Mouse (Mus musculus): ENCODE data around the gene Gm10778. TPM values are rescaled to one million over a fixed set of nuclear protein-coding genes. Genes with fewer than 3 reads are reported as not detected.

The Gm10778 gene
- polyA plus RNA-seq, 1 experiment from 2014 or later, result 5.0 TPM

DNA sequence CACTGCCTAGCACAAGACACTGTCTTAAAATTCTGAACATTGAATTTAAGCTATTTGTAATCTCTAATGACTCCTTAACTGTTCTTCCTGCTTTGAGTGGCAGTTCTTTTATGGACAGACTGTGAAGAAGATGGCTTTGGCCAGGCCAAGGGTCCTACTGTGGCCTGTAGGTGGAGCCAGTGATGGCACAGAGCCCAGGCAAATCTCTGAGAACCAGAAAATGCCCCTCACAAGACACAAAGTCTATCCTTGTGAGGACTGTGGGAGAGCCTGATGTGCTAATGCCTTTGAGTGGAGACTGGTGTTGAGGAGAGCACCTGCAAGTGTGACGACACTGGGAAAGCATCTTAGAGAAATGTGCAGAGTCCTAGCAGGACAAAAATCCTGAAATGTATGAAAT is 40.6 kb upstream of the Gm10778 start:
- no peaks in the 10 kb centered on the region for H3K36me3 ChIP-seq
- peaks cover 5% of the 10 kb centered on the region; the same call in 1 of the 2 replicates for H3K9me3 ChIP-seq (replicated peaks)
- WGBS, result 93% methylated on average over 1 of the region's 1 CpGs
- no peak overlapping the region for H3K4me3 ChIP-seq (replicated peaks)
- H3K27me3 ChIP-seq, result no peaks in the 10 kb centered on the region
- H3K4me1 ChIP-seq, result peaks cover 25% of the 10 kb centered on the region
- no peak for ATAC-seq (replicated peaks; ENCODE audit: low FRiP score)
- no peak overlapping the region for H3K4me2 ChIP-seq
- H3K27ac ChIP-seq, result no peak overlapping the region
- H3K9ac ChIP-seq, result no peak overlapping the region

DNA sequence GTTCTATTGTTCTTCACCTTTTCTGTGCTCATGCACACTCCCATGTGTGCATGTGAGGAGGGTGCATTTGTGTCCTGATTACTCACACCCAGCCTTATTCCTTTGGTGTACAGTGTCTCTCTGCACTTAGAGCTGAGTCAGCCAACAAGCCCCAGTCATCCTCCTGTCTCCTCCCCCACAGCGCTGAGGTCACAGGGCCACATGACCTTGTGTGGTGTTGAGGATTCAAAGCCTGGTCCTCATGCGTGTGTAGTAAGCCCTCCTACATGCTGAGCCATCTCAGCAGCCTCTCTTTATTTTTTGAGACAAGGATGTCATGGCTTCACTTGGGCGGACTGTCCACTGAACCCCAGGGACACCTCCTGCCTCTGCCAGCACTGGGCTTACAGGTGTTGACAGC is 36.1 kb upstream of the Gm10778 start:
- H3K9ac ChIP-seq, result no peak overlapping the region
- 61% methylated on average over 3 of the region's 3 CpGs for WGBS
- no peak overlapping the region for H3K27ac ChIP-seq
- peaks cover 5% of the 10 kb centered on the region; the same call in 1 of the 2 replicates for H3K9me3 ChIP-seq (replicated peaks)
- no peak overlapping the region for H3K4me2 ChIP-seq
- H3K36me3 ChIP-seq, result no peaks in the 10 kb centered on the region
- H3K4me1 ChIP-seq, result peaks cover 5% of the 10 kb centered on the region; the same call in 1 of the 2 replicates
- ATAC-seq (replicated peaks; ENCODE audit: low FRiP score), result no peak
- H3K27me3 ChIP-seq, result no peaks in the 10 kb centered on the region
- H3K4me3 ChIP-seq (replicated peaks), result no peak overlapping the region

DNA sequence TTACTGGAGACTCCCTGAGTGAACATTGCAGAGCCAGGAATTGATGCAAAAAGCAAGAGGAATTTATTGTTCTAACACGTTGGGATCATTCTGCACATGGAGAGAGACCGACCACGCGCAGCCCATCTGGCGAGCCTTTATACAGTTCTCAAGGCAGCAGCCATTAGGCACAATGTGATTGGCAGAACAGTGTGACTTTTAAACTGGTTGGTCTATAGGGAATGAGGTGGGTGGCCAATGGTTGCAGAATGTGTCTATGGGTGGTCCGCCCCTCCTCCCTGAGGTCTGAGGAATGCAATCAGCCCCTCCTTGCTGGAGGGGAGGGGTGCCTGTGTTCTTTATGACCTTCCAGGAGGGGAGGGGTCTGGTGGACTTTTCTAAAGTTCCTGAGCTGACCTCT is 33.4 kb upstream of the Gm10778 start:
- Histone ChIP-seq H3K9me3 (replicated peaks) (peaks cover 5% of the 10 kb centered on the region; the same call in 1 of the 2 replicates), H3K4me3 (replicated peaks) (no peak overlapping the region), H3K4me2 (no peak overlapping the region), H3K9ac (no peak overlapping the region), H3K27ac (0 out of 2 replicates have a peak overlapping the region, but pooled peaks have one; percentile 39), H3K36me3 (no peaks in the 10 kb centered on the region), H3K4me1 (peaks cover 5% of the 10 kb centered on the region; the same call in 1 of the 2 replicates), H3K27me3 (no peaks in the 10 kb centered on the region)
- peak; percentile 63; the same call in 1 of the 2 replicates for ATAC-seq (replicated peaks; ENCODE audit: low FRiP score)
- 32% methylated on average over 6 of the region's 6 CpGs for WGBS

DNA sequence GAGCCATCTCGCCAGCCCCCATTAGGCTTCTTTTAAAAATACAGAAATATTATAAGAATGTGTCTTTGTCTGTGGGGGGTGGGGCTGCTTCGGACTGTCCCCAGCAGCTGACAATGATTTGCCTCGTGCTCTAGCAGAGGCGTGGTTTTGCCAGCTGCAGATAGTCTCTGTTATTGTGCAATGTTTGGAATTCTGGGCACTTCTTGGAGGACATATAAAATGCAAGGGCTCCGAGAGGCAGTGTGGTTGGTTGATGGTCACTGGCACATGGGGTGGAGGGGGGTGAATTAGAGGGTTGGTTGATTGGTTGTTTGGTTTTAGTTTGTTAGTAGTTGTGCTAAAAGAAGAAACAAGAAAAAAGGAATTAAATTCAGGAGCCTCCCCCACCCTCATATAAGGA is 28.9 kb upstream of the Gm10778 start:
- WGBS, result 92% methylated on average over 5 of the region's 5 CpGs
- no peak for ATAC-seq (replicated peaks; ENCODE audit: low FRiP score)

GRCm38 (mm10) chr10:81620786-81621185 is 28.1 kb upstream of the Gm10778 start:
- Histone ChIP-seq H3K9me3 (replicated peaks) (no peaks in the 10 kb centered on the region), H3K4me2 (no peak overlapping the region), H3K4me1 (peaks cover 2% of the 10 kb centered on the region; the same call in 1 of the 2 replicates), H3K4me3 (replicated peaks) (no peak overlapping the region), H3K27me3 (no peaks in the 10 kb centered on the region), H3K27ac (no peak overlapping the region), H3K9ac (no peak overlapping the region), H3K36me3 (peaks cover 47% of the 10 kb centered on the region)
- WGBS, result 59% methylated on average over 9 of the region's 9 CpGs
- ATAC-seq (replicated peaks; ENCODE audit: low FRiP score), result no peak

More for the DNA sequence above, 28.9 kb upstream of the Gm10778 start:
- H3K4me2 ChIP-seq, result no peak overlapping the region
- H3K4me3 ChIP-seq (replicated peaks), result no peak overlapping the region
- H3K27ac ChIP-seq, result no peak overlapping the region
- no peaks in the 10 kb centered on the region for H3K27me3 ChIP-seq
- peaks cover 40% of the 10 kb centered on the region for H3K36me3 ChIP-seq
- H3K9me3 ChIP-seq (replicated peaks), result no peaks in the 10 kb centered on the region
- no peak overlapping the region for H3K9ac ChIP-seq
- peaks cover 5% of the 10 kb centered on the region; the same call in 1 of the 2 replicates for H3K4me1 ChIP-seq

DNA sequence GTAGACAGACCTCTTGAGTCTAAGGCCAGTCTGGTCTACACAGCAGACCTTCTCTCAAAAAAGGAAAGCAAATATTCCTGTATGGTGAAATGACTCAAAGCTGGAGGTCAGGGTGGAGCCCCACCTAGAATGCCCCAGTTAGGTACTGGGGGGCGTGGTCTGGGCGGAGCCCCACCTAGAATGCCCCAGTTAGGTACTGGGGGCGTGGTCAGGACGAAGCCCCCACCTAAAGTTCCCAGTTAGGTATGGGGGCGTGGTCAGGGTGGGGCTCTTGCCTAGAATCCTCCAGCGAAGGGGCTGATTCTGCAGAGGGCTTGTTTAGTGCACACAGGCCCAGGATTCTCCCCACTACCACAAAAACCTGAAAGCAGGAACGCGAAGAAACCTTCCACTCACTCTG is 25.4 kb upstream of the Gm10778 start:
- Histone ChIP-seq H3K27ac (no peak overlapping the region), H3K36me3 (peaks cover 51% of the 10 kb centered on the region), H3K4me3 (replicated peaks) (no peak overlapping the region), H3K27me3 (no peaks in the 10 kb centered on the region), H3K4me1 (peaks cover 24% of the 10 kb centered on the region), H3K9ac (no peak overlapping the region), H3K4me2 (no peak overlapping the region), H3K9me3 (replicated peaks) (no peaks in the 10 kb centered on the region)
- no peak for ATAC-seq (replicated peaks; ENCODE audit: low FRiP score)
- 62% methylated on average over 8 of the region's 8 CpGs for WGBS

- Histone ChIP-seq H3K27me3 (no peaks in the 10 kb centered on the region), H3K27ac (peak overlapping the region; percentile 94)
- WGBS, result 89% methylated on average over 22 of the region's 22 CpGs
Observed at GRCm38 (mm10) chr10:81626101-81626993, 22.5 kb upstream of the Gm10778 start.

DNA sequence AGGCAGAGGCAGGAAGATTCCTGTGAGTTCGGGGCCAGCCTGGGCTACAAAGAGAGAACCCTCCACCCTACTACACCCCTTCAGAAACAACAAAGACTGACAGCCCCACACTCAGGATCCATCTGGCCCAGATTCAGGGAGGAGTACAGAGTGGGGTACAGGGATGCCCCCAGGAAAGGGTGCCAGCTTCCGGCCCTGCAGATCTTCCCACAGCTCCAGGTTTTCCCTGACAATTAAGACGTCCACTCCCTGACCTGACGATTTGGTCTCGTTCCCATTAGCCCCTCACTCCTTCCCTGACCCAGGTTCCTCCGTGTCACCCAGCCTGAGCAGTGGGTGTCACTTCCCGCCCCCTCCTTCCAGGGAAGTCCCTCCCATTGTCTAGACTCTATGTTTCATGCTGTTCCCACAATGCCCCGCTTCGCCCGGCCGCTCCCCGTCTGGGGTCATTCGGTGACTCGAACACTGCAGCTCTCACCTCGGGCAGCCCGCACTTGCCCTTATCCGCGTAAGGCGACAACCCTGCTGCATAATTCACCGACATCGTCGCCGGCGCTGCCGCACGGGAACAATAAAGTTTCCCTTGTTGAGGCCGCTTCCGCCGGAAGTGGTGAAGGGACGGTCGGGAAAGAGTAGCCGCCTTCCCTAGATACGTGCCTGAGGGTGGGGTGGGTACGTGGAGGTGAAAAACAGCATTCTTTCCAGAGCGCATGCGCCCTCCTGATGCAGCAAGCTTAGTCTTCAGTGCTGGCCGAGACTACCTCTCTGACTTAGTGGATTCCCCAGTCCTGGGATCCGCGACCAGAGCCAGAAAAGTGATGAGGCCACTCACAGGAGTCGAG is 21.6 kb upstream of the Gm10778 start, which contains the start of gene Sirt6:
Gene Sirt6, minus strand, starts transcription at position 804 of the 842 bp plus-strand sequence.
- peak within 1 kb of the TSS; percentile 67 for H3K9ac ChIP-seq
- H3K4me1 ChIP-seq, result peaks cover 27% of the 10 kb centered on the region
- no peaks in the 10 kb centered on the region for H3K27me3 ChIP-seq
- peaks cover 36% of the 10 kb centered on the region for H3K36me3 ChIP-seq
- peak within 1 kb of the TSS; percentile 72 for H3K4me2 ChIP-seq
- 5% methylated on average over 40 of the region's 40 CpGs for WGBS
- peak; percentile 87 for ATAC-seq (replicated peaks; ENCODE audit: low FRiP score)
- H3K4me3 ChIP-seq (replicated peaks), result peak within 1 kb of the TSS; percentile 66
- H3K27ac ChIP-seq, result peak within 1 kb of the TSS; percentile 94
- no peaks in the 10 kb centered on the region for H3K9me3 ChIP-seq (replicated peaks)

More at GRCm38 (mm10) chr10:81626101-81626993, 22.5 kb upstream of the Gm10778 start:
- Histone ChIP-seq H3K4me1 (peaks cover 27% of the 10 kb centered on the region), H3K4me2 (peak overlapping the region; percentile 72), H3K4me3 (replicated peaks) (peak overlapping the region; percentile 66), H3K9me3 (replicated peaks) (no peaks in the 10 kb centered on the region), H3K9ac (peak overlapping the region; percentile 67), H3K36me3 (peaks cover 45% of the 10 kb centered on the region)
- 0 out of 2 replicates have a peak, but pooled peaks have one; percentile 16 for ATAC-seq (replicated peaks; ENCODE audit: low FRiP score)

DNA sequence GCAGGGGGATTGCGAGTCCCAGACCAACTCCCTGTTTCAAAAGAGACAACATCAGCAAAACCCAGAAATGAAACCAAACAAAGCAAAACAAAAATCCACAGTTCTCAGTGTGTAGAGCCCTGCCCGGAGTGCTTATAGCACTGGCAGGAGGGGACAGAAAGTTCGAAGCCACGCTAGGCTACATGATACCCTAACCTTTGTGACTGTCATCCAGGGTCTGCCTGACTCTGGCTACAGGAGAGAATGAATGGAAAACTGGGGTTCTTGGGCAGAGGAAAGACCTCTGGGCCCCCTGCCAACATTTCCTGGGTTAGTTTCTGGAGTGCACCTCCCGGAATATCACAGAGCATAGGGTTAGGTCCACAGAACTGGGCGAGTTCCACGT is 21.0 kb upstream of the Gm10778 start:
- WGBS, result 41% methylated on average over 7 of the region's 7 CpGs
- H3K9ac ChIP-seq, result peak overlapping the region; percentile 67
- peak overlapping the region; percentile 66 for H3K4me3 ChIP-seq (replicated peaks)
- peak; percentile 27 for ATAC-seq (replicated peaks; ENCODE audit: low FRiP score)
- H3K27me3 ChIP-seq, result no peaks in the 10 kb centered on the region
- H3K27ac ChIP-seq, result peak overlapping the region; percentile 94
- H3K9me3 ChIP-seq (replicated peaks), result no peaks in the 10 kb centered on the region
- H3K36me3 ChIP-seq, result peaks cover 30% of the 10 kb centered on the region
- peaks cover 27% of the 10 kb centered on the region for H3K4me1 ChIP-seq
- H3K4me2 ChIP-seq, result peak overlapping the region; percentile 72

- Histone ChIP-seq H3K4me2 (peak within 1 kb of the TSS; percentile 72), H3K27me3 (no peaks in the 10 kb centered on the region), H3K9me3 (replicated peaks) (no peaks in the 10 kb centered on the region), H3K36me3 (peaks cover 26% of the 10 kb centered on the region), H3K27ac (peak within 1 kb of the TSS; percentile 94), H3K4me1 (peaks cover 30% of the 10 kb centered on the region), H3K9ac (peak within 1 kb of the TSS; percentile 67), H3K4me3 (replicated peaks) (peak within 1 kb of the TSS; percentile 66)
- peak; percentile 16 for ATAC-seq (replicated peaks; ENCODE audit: low FRiP score)
- 58% methylated on average over 16 of the region's 16 CpGs for WGBS
Observed at GRCm38 (mm10) chr10:81628390-81628789, 20.5 kb upstream of the Gm10778 start, which contains the start of gene Ankrd24. Gene Ankrd24, plus strand, starts transcription at chr10:81628540.

DNA sequence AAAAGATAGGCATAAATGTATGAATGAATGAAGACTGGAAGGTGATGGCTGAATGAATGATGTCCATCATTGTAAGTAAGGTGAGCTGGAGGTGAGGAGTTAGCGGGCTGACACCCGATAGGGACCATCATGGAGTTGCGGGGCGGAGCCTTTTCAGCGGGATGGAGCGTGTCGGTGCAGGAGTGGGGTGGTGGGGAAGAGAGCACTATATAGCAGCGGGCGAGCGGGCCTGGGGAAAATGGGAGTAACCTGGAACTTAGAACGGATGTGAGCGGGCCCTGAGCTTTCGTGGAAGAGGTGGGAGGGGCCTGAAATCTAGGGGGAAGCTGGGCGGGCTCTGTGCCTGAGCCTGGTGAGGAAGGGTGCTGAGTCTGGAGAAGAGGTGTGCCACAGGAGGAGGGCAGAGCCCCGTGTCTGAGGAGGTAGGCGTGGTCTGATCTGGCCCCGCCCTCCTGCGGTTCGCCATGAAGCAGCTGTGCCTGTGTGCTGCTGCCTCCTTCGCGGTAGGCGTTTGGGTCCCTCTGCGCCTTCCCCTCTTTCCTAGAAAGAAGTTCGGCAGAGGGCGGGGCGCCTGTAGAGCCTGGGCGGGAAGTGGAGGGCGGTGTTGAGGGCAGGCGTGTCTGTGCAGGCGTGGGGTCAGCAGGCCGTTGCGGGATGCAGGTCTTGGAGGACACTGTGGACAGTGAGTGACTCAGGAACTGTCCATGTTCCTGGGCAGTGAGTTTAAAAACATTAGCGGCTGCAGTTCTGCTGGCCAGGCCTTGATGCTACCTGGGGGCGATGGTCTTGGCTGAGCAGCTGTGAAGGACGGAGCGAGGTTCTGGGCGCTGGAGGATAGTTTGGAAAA is 15.4 kb upstream of the Gm10778 start:
- peak overlapping the region; percentile 53 for H3K4me3 ChIP-seq (replicated peaks)
- peak overlapping the region; percentile 84 for H3K27ac ChIP-seq
- peaks cover 18% of the 10 kb centered on the region for H3K4me1 ChIP-seq
- no peaks in the 10 kb centered on the region for H3K9me3 ChIP-seq (replicated peaks)
- under 1% methylated on average over 37 of the region's 37 CpGs for WGBS
- no peaks in the 10 kb centered on the region for H3K36me3 ChIP-seq
- H3K9ac ChIP-seq, result peak overlapping the region; percentile 57
- ATAC-seq (replicated peaks; ENCODE audit: low FRiP score), result peak; percentile 95
- H3K4me2 ChIP-seq, result peak overlapping the region; percentile 79
- no peaks in the 10 kb centered on the region for H3K27me3 ChIP-seq
